In genomic region chr8:85026670-85027515, GRCm38 (mm10) we compare ENCODE assay signal across 8 mouse cellular contexts. TPM values are rescaled to one million over a fixed set of nuclear protein-coding genes. Genes with fewer than 3 reads are reported as not detected.
DNase-seq lines count a peak whose midpoint lies in the region; ATAC-seq and TF ChIP-seq lines count a peak whose summit lies in the region.

TSS of gene Trir (plus strand) at chr8:85026823.

- ATAC-seq in erythroblast, adult 5-6 weeks (replicated peaks; ENCODE audit: low FRiP score, poor library complexity, severe bottlenecking), result peak; percentile 80
- peak; percentile 81 for ATAC-seq in heart, embryonic 11.5 days (replicated peaks; ENCODE audit: insufficient number of reproducible peaks, low FRiP score, low TSS enrichment)
- peak; percentile 79 for ATAC-seq in kidney, embryonic 16.5 days (ENCODE audit: low FRiP score, low TSS enrichment)

- H3K4me1 ChIP-seq in heart, embryonic 11.5 days (ENCODE audit: control insufficient read depth, insufficient read depth, low read length), result peaks cover 31% of the 10 kb centered on the region
- peaks cover 33% of the 10 kb centered on the region for H3K4me1 ChIP-seq in kidney, embryonic 16.5 days (ENCODE audit: insufficient read depth, low read length)
- peaks cover 24% of the 10 kb centered on the region for H3K4me1 ChIP-seq in liver, adult 2 months (ENCODE audit: control insufficient read depth, insufficient read depth, low read length)

- peak; percentile 93 to 94 for DNase-seq in B cell, adult 2 months
- peak; percentile 99 for DNase-seq in brain, adult 2 months (ENCODE audit: low read depth, low spot score)
- DNase-seq in liver, adult 2 months (ENCODE audit: extremely low read depth, low read depth, low spot score), result peak; percentile 92
- peak; percentile 97 for DNase-seq in splenic B cell, adult 2 months (ENCODE audit: low read depth, low spot score)

- H3K9ac ChIP-seq in heart, embryonic 11.5 days (ENCODE audit: low read depth, low read length), result peak within 1 kb of the TSS; percentile 99
- peak within 1 kb of the TSS; percentile 100 for H3K9ac ChIP-seq in kidney, embryonic 16.5 days (replicated peaks; ENCODE audit: low read length)
- peak within 1 kb of the TSS; percentile 83 for H3K9ac ChIP-seq in liver, adult 2 months (ENCODE audit: low read depth, low read length)

- 0 out of 2 replicates have a peak, but pooled peaks have one; percentile 7 for TF ChIP-seq CTCF in liver, adult 2 months (IDR thresholded peaks at IDR 0.05; ENCODE audit: low read depth, low read length)

- TF ChIP-seq POLR2A in liver, adult 2 months (IDR thresholded peaks at IDR 0.05; ENCODE audit: extremely low read depth, insufficient read depth, low read length), result peak; percentile 95
- TF ChIP-seq POLR2A in myocyte (IDR thresholded peaks at IDR 0.05; ENCODE audit: insufficient read length, low read depth), result peak; percentile 93

- peak within 1 kb of the TSS; percentile 96 for H3K4me3 ChIP-seq in heart, embryonic 11.5 days (ENCODE audit: low read depth, low read length)
- H3K4me3 ChIP-seq in kidney, embryonic 16.5 days (ENCODE audit: low read length), result peak within 1 kb of the TSS; percentile 100
- H3K4me3 ChIP-seq in liver, adult 2 months (ENCODE audit: insufficient read depth, low read depth, low read length), result peak within 1 kb of the TSS; percentile 75
- H3K4me3 ChIP-seq in myocyte, result peak within 1 kb of the TSS; percentile 99

- H3K4me2 ChIP-seq in heart, embryonic 11.5 days, result peak within 1 kb of the TSS; percentile 91
- peak within 1 kb of the TSS; percentile 83 for H3K4me2 ChIP-seq in kidney, embryonic 16.5 days (replicated peaks; ENCODE audit: low read depth, low read length)
- H3K4me2 ChIP-seq in myocyte (ENCODE audit: low read depth), result peak within 1 kb of the TSS; percentile 99

- H3K36me3 ChIP-seq in heart, embryonic 11.5 days (ENCODE audit: control insufficient read depth, insufficient read depth, low read length), result peaks cover 18% of the 10 kb centered on the region
- H3K36me3 ChIP-seq in kidney, embryonic 16.5 days (ENCODE audit: insufficient read depth, low read length), result peaks cover 37% of the 10 kb centered on the region
- H3K36me3 ChIP-seq in liver, adult 2 months (ENCODE audit: control insufficient read depth, insufficient read depth, low read length), result peaks cover 13% of the 10 kb centered on the region
- peaks cover 17% of the 10 kb centered on the region for H3K36me3 ChIP-seq in myocyte (ENCODE audit: control insufficient read depth, insufficient read depth)
- H3K36me3 ChIP-seq in splenic B cell, adult 2 months (ENCODE audit: control insufficient read depth, insufficient read depth, low read length, poor library complexity, severe bottlenecking), result peaks cover 3% of the 10 kb centered on the region

- peak within 1 kb of the TSS; percentile 77 for H3K27ac ChIP-seq in heart, embryonic 11.5 days (ENCODE audit: low read depth, low read length)
- peak within 1 kb of the TSS; percentile 94 for H3K27ac ChIP-seq in kidney, embryonic 16.5 days (ENCODE audit: low read length)
- peak within 1 kb of the TSS; percentile 85 for H3K27ac ChIP-seq in liver, adult 2 months (replicated peaks; ENCODE audit: insufficient read depth, low read depth, low read length)

- H3ac ChIP-seq in myocyte (ENCODE audit: control insufficient read depth, insufficient read length), result peak within 1 kb of the TSS; percentile 75

- H3K9me3 ChIP-seq in heart, embryonic 11.5 days (replicated peaks; ENCODE audit: control insufficient read depth, low read length), result no peaks in the 10 kb centered on the region
- H3K9me3 ChIP-seq in kidney, embryonic 16.5 days (ENCODE audit: low read length), result no peaks in the 10 kb centered on the region

- WGBS in heart, embryonic 11.5 days (ENCODE audit: insufficient replicate concordance), result under 1% methylated on average over 75 of the region's 75 CpGs
- 0% methylated on average over 73 of the region's 75 CpGs for WGBS in kidney, embryonic 16.5 days
- WGBS in liver, adult 2 months, result under 1% methylated on average over 73 of the region's 75 CpGs

- peaks cover 33% of the 10 kb centered on the region for H3K79me2 ChIP-seq in liver, adult 2 months (ENCODE audit: control insufficient read depth, insufficient read depth, low read length)
- peaks cover 58% of the 10 kb centered on the region for H3K79me2 ChIP-seq in myocyte (ENCODE audit: control insufficient read depth, insufficient read depth)

- H3K27me3 ChIP-seq in heart, embryonic 11.5 days (ENCODE audit: control insufficient read depth, insufficient read depth, low read length), result no peaks in the 10 kb centered on the region
- no peaks in the 10 kb centered on the region for H3K27me3 ChIP-seq in kidney, embryonic 16.5 days (ENCODE audit: insufficient read depth, low read length)
- no peaks in the 10 kb centered on the region for H3K27me3 ChIP-seq in liver, adult 2 months (ENCODE audit: control insufficient read depth, insufficient read depth, low read length)
- no peaks in the 10 kb centered on the region for H3K27me3 ChIP-seq in myocyte (ENCODE audit: control insufficient read depth, insufficient read depth, insufficient read length)
- H3K27me3 ChIP-seq in splenic B cell, adult 2 months (ENCODE audit: control insufficient read depth, insufficient read depth, low read length, poor library complexity, severe bottlenecking), result no peaks in the 10 kb centered on the region

TF ChIP-seq in myocyte, 11 proteins besides CTCF, POLR2A, EP300 and RAD21:
- no peak for TF ChIP-seq TCF3 (IDR thresholded peaks at IDR 0.05; ENCODE audit: insufficient read length, low read depth)
- peak in 1 of 3 experiments; percentile 54 for TF ChIP-seq MYOD1 (IDR thresholded peaks at IDR 0.05; ENCODE audit: control insufficient read depth in 1 of 3, insufficient read length in 2 of 3, low read depth in 2 of 3)
- TF ChIP-seq MYOG (IDR thresholded peaks at IDR 0.05; ENCODE audit: control insufficient read depth in 1 of 3, insufficient read depth in 1 of 3, insufficient read length in 2 of 3, low read depth in 2 of 3), result peak in 1 of 3 experiments; percentile 59
- no peak for TF ChIP-seq REST (IDR thresholded peaks at IDR 0.05; ENCODE audit: insufficient read depth, insufficient read length)
- TF ChIP-seq POLR2AphosphoS2 (IDR thresholded peaks at IDR 0.05; ENCODE audit: insufficient read length, low read depth), result peak; percentile 76
- TF ChIP-seq E2F4 (IDR thresholded peaks at IDR 0.05; ENCODE audit: insufficient read depth), result peak; percentile 85
- no peak for TF ChIP-seq CEBPB (IDR thresholded peaks at IDR 0.05; ENCODE audit: insufficient read depth, poor library complexity, severe bottlenecking)
- TF ChIP-seq MAX (IDR thresholded peaks at IDR 0.05; ENCODE audit: low read depth), result no peak
- no peak for TF ChIP-seq USF1 (IDR thresholded peaks at IDR 0.05; ENCODE audit: low read depth)
- no peak for TF ChIP-seq SRF (IDR thresholded peaks at IDR 0.05; ENCODE audit: control insufficient read depth, insufficient read length, low read depth)
TF ChIP-seq in myocyte: peak in this region for 4.

RNA-seq across cellular contexts. Expression of gene Trir, which starts in this region (rescaled TPM):
- total RNA-seq in erythroblast, adult 5-6 weeks (2015; ENCODE audit: low replicate concordance), result 32.1 and 45.4 TPM in 2 replicates
- 72.9 and 103 TPM in 2 replicates for total RNA-seq in erythroblast, adult 5-6 weeks (2017; ENCODE audit: low replicate concordance)
- polyA plus RNA-seq in heart, embryonic 11.5 days (2014; fragmentation: Nextera tagmentation; extraction: Ambion mirVana), result 99.7 and 101 TPM in 2 replicates
- polyA plus RNA-seq in kidney, embryonic 16.5 days (2015; fragmentation: Nextera tagmentation; extraction: Ambion mirVana), result 93.3 and 104 TPM in 2 replicates
- total RNA-seq in liver, adult 2 months (2014; rRNA removed), result 83.2 and 94.1 TPM in 2 replicates
- 69.5 and 80.8 TPM in 2 replicates for polyA plus RNA-seq in liver, adult 2 months (2012; rRNA removed)
- polyA plus RNA-seq in myocyte (2012; fragmentation: generic; extraction: Trizol), result 198 TPM

Comparison
In these comparisons a context has a peak if more than half of its experiments do, and no peak if none do; other contexts are left out.
1. Peak in every context shown above with its lines: DNase-seq, ATAC-seq, H3K4me3 ChIP-seq and H3K27ac ChIP-seq.